Mouse (Mus musculus) liver, embryonic 14.5 days (tissue): ENCODE measurements at regions not wholly inside any gene's neighbourhood (a gene's known extent, or its start where the extent isn't known, plus 50 kb on each side); places are given as distances from the start of the nearest gene placed in this dataset.

ENCODE experiments used
- CTCF ChIP-seq: IDR thresholded peaks from 2 replicates; pipeline ENCODE4 v1.5.1; 2016; ENCODE audit warnings: antibody characterized with exemption, low read depth, control low read depth
- EP300 ChIP-seq: IDR thresholded peaks from 2 replicates; pipeline ENCODE4 v1.6.1; 2016; ENCODE audit warnings: antibody characterized with exemption, low read depth

- TF ChIP-seq CTCF (no peak), EP300 (no peak)
Observed at GRCm38 (mm10) chr3:40058719-40059420, 472.2 kb upstream of the Intu start.
